Mouse (Mus musculus): ENCODE measurements around the gene Papss2. TPM values are rescaled to one million over a fixed set of nuclear protein-coding genes. Genes with fewer than 3 reads are reported as not detected.

Papss2 gene
- 0.49 TPM for polyA plus RNA-seq (2017; shearing (Covaris generic))

DNA sequence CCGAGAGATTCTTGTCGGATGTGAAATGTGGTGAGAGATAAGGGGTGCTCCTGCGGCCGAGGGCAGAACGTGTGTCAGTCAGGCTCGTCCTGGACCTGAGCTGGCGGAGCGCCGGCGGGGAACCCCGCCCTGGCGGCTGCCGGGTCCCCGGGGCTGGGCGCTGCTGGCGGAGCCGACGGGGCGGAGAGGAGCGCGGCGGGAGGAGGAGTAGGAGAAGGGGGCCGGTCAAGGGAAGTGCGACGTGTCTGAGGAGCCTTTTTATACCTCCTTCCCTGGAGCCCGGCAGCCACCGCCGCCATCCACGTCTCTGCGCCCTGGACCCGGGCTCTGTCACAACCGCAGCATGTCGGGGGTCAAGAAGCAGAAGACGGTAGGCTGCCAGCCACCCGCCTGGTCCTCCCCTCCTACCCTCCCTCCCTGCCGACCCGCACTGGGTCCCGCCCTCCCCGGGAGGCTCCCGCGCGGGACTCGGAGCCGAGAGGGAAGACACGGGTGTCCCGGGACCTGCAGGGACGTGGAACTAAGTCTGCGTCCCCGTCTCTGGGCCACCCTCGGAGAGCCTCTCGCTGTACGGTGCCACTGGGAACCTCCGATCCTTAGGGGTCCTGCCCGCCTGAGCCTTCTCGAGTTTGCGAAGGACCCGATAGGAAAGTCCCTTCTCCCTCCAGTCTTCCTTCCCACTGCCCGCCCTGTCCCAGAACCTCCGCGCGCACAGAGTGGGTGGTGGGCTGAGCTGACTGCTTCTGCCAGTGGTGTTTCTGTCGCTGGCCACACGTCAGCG, at the start of gene Papss2:
Gene Papss2 (plus strand): TSS at position 285 of the 781 bp plus-strand sequence.

Other genes with a start within 250 kb of the Papss2 start
- 53.5 TPM for gene Sgms1, start 206.1 kb upstream of the Papss2 start, polyA plus RNA-seq (2017; shearing (Covaris generic))
- gene Rpl9-ps6, start 129.2 kb upstream of the Papss2 start, polyA plus RNA-seq (2017; shearing (Covaris generic)), result 215 TPM
- 13.4 TPM for gene Minpp1, start 110.0 kb upstream of the Papss2 start, polyA plus RNA-seq (2017; shearing (Covaris generic))
- gene Atad1, start 144.0 kb downstream of the Papss2 start, polyA plus RNA-seq (2017; shearing (Covaris generic)), result 116 TPM
- 28.7 TPM for gene Pten, start 161.7 kb downstream of the Papss2 start, polyA plus RNA-seq (2017; shearing (Covaris generic))

All from inflammation-experienced regulatory T-cells, adult 16 weeks (primary cell).